Mouse (Mus musculus) thymus, postnatal 36 days (tissue): Measurements from ENCODE around the gene Fgfr2.

ENCODE experiments used
- DNase-seq, 2 experiments: peaks; one replicate each; pipeline ENCODE4 v3.0.0; 2022; ENCODE audit warnings: mixed read lengths in 2 of 2

The Fgfr2 gene

DNA sequence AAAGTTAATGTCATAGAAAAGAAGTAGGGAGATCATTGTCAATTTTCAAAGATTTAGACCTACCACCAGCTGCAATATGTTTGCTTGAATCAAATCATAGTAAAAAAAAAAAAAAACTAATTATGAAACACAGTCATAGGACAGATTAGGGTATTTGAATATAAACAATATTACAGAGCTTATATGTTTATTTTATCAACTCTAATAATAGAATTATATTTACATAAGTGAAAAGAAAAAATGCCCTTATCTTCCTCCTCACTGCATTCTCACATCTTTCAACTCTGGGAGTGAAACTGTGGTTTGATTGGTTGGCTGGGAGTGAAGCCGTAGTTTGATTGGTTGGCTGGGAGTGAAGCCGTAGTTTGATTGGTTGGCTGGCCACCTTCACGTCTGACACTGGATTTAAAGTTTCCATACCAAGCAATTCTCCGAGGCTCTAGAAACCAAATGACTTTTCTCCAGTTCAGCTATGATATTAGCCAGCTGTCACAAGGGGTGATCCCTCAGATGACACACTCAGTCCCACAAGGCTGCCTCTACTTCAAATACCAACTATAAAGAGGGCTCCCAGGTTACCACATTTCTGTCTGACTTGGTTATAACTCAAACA is 941.5 kb downstream of the Fgfr2 start:
- no peak for DNase-seq

GRCm38 (mm10) chr7:132181042-132181441 is 942.1 kb downstream of the Fgfr2 start:
- DNase-seq = no peak

- no peak for DNase-seq
These were observed 944.1 kb downstream of the Fgfr2 start for GRCm38 (mm10) chr7:132179049-132179448.

DNA sequence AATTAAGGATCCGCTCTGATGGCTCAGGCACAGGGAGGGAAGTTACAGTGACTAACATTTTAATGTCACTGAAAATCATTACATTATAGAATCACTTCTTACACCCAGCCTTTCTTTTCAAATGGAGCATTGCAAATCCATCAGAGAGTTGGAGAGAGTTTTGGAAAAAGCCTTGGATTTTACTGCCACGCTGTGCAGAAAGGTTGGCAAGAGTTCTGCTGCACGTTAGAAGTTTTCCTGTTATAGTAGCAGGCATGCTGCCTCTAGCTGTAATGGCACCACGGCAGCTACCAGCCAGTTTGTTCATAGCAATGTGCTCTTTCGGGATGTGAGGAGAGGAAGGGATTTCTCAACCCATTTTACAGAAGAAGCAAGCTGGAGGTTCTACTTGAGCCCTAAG is 948.4 kb downstream of the Fgfr2 start:
- DNase-seq = no peak

GRCm38 (mm10) chr7:132174296-132174695 is 948.9 kb downstream of the Fgfr2 start:
- no peak for DNase-seq

DNA sequence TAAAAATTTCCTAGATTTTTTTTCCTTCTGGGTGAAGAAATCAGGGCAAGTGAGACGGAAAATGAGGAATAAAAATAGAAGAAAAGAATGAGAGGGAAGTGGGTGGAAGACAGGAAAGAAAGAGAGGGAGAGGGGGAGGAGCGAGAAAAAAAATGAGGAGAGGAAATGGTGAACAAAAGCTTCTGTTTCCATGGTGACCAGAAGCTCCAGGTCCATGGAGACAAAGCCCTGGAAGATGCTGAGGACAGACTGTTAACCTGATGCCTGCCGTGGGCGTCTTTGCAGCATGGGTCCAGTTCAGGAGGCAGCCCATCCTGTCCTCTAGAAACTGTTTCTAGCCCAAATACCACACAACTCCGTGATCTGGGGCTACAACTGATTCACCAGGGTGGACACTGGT is 950.9 kb downstream of the Fgfr2 start:
- no peak for DNase-seq

GRCm38 (mm10) chr7:132171716-132172115 is 951.4 kb downstream of the Fgfr2 start:
- no peak for DNase-seq

GRCm38 (mm10) chr7:132169419-132170169 is 953.6 kb downstream of the Fgfr2 start:
- no peak for DNase-seq

DNA sequence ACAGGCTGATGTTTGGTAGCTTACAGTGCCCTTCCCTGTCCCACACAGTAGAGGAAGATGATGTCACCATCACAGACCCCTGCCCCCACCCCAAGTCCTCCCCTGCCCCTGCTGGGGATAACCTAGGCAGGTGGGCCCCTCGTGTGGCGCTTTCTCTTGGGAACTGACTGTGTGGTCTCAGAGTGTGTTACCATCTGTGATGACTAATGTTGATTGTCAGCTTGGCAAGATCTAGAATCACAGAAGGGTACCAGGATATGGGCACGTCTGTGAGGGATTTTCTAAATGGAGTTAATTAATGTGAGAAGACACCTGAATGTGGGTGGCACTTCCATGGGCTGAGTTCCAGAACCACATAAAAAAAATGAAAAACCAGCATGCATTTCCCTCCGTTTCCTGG is 955.9 kb downstream of the Fgfr2 start:
- no peak for DNase-seq

DNA sequence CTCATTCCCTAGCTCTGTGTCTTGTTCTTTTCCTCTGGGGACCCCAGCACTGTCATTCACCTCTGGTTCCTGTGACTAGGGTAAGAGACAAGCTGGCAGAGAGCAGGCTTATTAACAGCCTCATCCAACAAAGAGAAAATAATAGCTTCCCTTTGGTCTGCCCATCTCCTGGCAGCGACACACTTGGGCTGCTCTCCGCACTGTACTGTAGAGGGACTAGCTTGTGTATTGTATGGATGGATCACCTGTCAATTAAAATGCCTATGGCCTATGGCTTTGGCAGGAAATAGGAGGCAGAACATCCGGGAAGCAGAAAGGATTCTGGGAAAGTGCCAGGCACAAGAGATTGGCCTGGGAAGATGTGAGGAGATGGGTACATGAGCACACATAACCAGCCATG is 960.9 kb downstream of the Fgfr2 start:
- no peak for DNase-seq

GRCm38 (mm10) chr7:132158321-132159025 is 964.7 kb downstream of the Fgfr2 start:
- no peak for DNase-seq

- DNase-seq = no peak
These were observed 968.7 kb downstream of the Fgfr2 start, which contains the start of gene Cpxm2 for GRCm38 (mm10) chr7:132154368-132154961. Gene Cpxm2 (minus strand): TSS chr7:132154739.

- no peak for DNase-seq
These were observed 969.4 kb downstream of the Fgfr2 start for GRCm38 (mm10) chr7:132153725-132154147.

GRCm38 (mm10) chr7:132145227-132145800 is 977.8 kb downstream of the Fgfr2 start:
- no peak for DNase-seq

DNA sequence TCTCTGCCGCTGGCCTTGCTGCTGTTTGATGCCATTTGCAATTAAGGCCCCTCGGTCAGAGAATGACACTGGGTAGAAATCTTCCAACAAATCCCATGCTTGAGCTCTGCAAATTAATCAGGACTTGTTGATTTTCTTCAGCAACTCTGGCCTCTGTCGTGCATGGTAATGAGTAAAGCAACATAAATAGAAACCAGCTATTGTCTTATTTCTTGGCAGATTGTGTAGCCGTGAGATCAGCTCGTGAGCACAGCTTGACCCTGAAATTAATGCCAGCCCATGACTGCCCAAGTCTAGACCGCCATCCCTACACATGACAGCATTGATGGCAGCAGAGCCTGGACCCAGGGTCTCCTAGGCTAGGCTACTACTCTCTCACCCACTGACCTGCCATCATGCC is 994.5 kb downstream of the Fgfr2 start:
- DNase-seq = no peak

GRCm38 (mm10) chr7:132124948-132125347 is 998.2 kb downstream of the Fgfr2 start:
- DNase-seq = no peak

DNA sequence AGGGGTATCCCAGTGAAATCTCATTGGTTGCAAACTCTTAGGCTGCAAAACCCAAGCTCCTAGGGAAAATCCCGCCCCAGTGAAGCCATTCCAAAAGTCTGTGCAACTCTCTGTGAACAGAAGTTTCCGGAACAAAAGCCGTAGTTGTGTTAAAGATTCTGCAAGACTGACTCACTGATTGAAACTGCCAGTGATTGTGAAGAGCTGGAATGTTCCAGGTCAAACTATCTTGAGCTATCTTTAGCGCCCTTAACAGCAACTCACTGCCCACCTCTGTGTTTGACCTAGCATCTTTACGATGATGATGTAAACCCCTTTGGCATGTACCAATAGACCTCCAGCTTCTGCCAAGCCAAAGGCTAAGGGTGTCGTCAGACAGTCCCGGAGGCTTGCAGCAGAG is 999.9 kb downstream of the Fgfr2 start:
- DNase-seq = no peak

DNA sequence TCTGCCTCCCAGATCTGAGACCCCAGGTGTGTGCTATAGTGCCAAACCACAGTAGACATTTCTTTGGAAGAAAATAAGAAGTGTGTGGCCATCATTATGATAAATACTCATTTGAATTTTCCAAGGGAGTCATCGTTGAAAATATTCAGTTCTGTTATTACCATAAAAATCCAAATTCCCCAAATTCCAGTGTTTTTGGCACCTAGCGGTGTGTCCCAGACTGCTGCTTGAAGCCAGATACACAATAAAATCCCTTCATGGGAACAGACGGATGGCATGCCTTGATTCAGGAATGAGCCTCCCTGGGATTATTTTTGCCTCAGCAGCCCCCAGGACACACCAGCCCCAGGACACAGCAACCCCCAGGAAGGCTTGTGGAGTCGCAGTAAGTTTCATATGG is 1003.3 kb downstream of the Fgfr2 start:
- no peak for DNase-seq

- DNase-seq = no peak
These were observed 1011.4 kb downstream of the Fgfr2 start for GRCm38 (mm10) chr7:132111770-132112169.

GRCm38 (mm10) chr7:132110308-132110707 is 1012.8 kb downstream of the Fgfr2 start:
- DNase-seq = no peak

DNA sequence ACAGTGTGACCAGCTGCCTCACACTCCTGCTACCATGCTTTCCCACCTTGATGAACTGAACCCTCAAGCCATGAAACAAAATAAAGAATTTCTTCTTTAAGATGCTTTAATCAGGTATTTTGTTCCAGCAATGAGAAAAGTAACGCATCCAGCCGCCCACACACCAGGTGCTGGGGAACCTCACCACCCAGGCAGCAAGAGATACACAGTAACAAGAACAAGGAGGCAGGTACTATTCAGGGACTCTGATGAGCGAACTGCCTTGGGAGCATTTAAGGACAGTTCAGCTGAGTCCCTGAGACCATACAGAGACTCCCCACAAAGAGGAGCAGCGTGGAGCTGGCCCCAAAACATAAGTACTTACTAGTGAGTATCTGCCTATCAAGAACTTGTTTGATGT is 1016.3 kb downstream of the Fgfr2 start:
- no peak for DNase-seq

GRCm38 (mm10) chr7:132105326-132105725 is 1017.8 kb downstream of the Fgfr2 start:
- DNase-seq = no peak

- no peak for DNase-seq
These were observed 1024.7 kb downstream of the Fgfr2 start for GRCm38 (mm10) chr7:132098441-132098840.
